Mouse (Mus musculus) intestine, embryonic 14.5 days (tissue): Measurements from ENCODE around the gene Pdlim3. TPM values are rescaled to one million over a fixed set of nuclear protein-coding genes. Genes with fewer than 3 reads are reported as not detected.
A peak's percentile ranks its signal among the peaks of the same experiment; 100 is the strongest.
"Not testable (repeated sequence)": the region's sequence is repeated elsewhere in the genome, so short reads cannot be mapped to it uniquely, and the experiment has no call there.

ENCODE experiments used
- ATAC-seq: fragments of 200-750 bp; cut with Nextera tagmentation; replicated peaks from 2 replicates; pipeline ENCODE4 v1.8.0; 2017; ENCODE audit warnings: low read depth, moderate number of reproducible peaks, moderate TSS enrichment, moderate library complexity; ENCODE audit not compliant: low FRiP score, low TSS enrichment
- DNase-seq: peaks from one replicate; pipeline ENCODE4 v3.0.0-alpha.2; 2018; ENCODE audit warnings: low spot score
- H3K27ac ChIP-seq: fragments of 300-500 bp; sonication (generic); 2 replicates; pipeline ENCODE4 v1.5.1; 2014; ENCODE audit warnings: low read depth, mild to moderate bottlenecking, control low read depth
- H3K27me3 ChIP-seq: fragments of 300-500 bp; sonication (generic); replicated peaks from 2 replicates; pipeline ENCODE4 v1.6.1; 2014; ENCODE audit warnings: low read length, control low read depth; ENCODE audit not compliant: control insufficient read depth, insufficient read depth
- H3K36me3 ChIP-seq: fragments of 300-500 bp; sonication (generic); 2 replicates; pipeline ENCODE4 v1.6.1; 2014; ENCODE audit warnings: low read length, control low read depth; ENCODE audit not compliant: control insufficient read depth, insufficient read depth
- H3K4me1 ChIP-seq: fragments of 300-500 bp; sonication (generic); replicated peaks from 2 replicates; pipeline ENCODE4 v1.6.1; 2014; ENCODE audit warnings: low read length, control low read depth, mixed read lengths; ENCODE audit not compliant: control insufficient read depth, insufficient read depth
- H3K4me2 ChIP-seq: fragments of 300-500 bp; sonication (generic); 2 replicates; pipeline ENCODE4 v1.6.1; 2014; ENCODE audit warnings: low read length
- H3K4me3 ChIP-seq: fragments of 300-500 bp; sonication (generic); 2 replicates; pipeline ENCODE4 v1.5.1; 2014; ENCODE audit warnings: low read depth, low read length, control low read depth, mixed read lengths
- H3K9ac ChIP-seq: fragments of 300-500 bp; sonication (generic); 2 replicates; pipeline ENCODE4 v1.6.1; 2014; ENCODE audit warnings: mild to moderate bottlenecking, low read length
- H3K9me3 ChIP-seq: fragments of 300-500 bp; sonication (generic); 2 replicates; pipeline ENCODE4 v1.6.1; 2016; ENCODE audit warnings: low read length, control low read depth; ENCODE audit not compliant: control insufficient read depth
- WGBS: fragments of 180-500 bp; shearing (Covaris S2); extraction: QIAGEN DNeasy Blood & Tissue Kit; methylation state at CpG from one replicate; pipeline ENCODE4 v1.1.7; 2014; 5-methylcytosine and 5-hydroxymethylcytosine counted together
- polyA plus RNA-seq: library from polyadenylated mRNA; unstranded; fragments of >200 nt; fragmentation: Nextera tagmentation; extraction: Ambion mirVana; gene quantifications from 2 replicates; pipeline ENCODE4 v1.2.1, GENCODE M21; 2014

The Pdlim3 gene
- polyA plus RNA-seq, 1 experiment from 2014 or later: 90.3 TPM

DNA sequence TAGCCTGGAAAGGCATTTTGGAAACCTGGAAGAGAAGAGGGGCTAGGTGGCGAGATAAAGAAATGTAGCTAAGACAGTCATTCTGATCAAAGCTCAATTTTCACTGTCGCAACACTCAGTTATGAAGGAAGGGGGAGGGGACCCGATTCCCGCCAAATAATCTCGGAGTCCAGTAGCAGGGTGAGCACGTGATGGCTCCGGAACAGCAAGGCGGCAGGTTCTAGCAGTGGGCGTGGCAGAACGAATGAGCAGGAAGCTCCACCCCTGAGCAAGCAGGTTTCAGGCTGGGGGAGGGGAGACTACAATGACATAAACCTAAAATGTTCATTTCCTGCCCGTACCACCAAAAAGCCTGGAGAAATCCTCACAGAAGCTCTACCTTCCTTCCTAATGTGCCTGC is 13.7 kb upstream of the Pdlim3 start:
- H3K27ac ChIP-seq, H3K9me3 ChIP-seq, DNase-seq, H3K4me2 ChIP-seq, H3K36me3 ChIP-seq, H3K27me3 ChIP-seq, H3K9ac ChIP-seq, H3K4me3 ChIP-seq, ATAC-seq: not testable (repeated sequence)
- 0 out of 2 replicates have a peak, but pooled peaks cover 12% of the 10 kb centered on the region for H3K4me1 ChIP-seq
- 60% methylated on average over 11 of the region's 11 CpGs for WGBS

DNA sequence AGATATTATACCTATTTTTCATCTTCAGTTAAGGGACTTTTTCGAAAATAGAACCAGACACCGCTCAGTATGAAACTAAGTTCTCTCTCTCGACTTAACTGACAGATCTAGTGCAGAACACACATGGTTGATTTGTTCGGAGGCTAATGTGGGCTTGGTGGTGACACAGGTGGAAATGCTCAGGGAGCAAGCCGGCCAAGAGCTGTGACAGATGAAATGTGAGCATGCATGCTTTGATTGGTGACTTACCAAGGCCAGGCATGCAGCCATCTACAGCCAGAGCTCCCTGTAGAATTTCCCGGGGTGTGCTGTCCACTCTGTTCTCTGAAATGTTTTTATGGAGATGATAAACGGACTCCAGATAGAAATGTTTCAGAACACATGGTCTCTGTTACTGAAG is 13.2 kb upstream of the Pdlim3 start:
- no peak overlapping the region for H3K4me3 ChIP-seq
- DNase-seq: no peak
- H3K4me2 ChIP-seq: no peak overlapping the region
- H3K27me3 ChIP-seq: no peaks in the 10 kb centered on the region
- H3K36me3 ChIP-seq: no peaks in the 10 kb centered on the region
- H3K4me1 ChIP-seq: 0 out of 2 replicates have a peak, but pooled peaks cover 12% of the 10 kb centered on the region
- 37% methylated on average over 7 of the region's 7 CpGs for WGBS
- no peak overlapping the region for H3K9ac ChIP-seq
- H3K9me3 ChIP-seq: no peaks in the 10 kb centered on the region
- ATAC-seq: 0 out of 2 replicates have a peak, but pooled peaks have one; percentile 60
- H3K27ac ChIP-seq: no peak overlapping the region

DNA sequence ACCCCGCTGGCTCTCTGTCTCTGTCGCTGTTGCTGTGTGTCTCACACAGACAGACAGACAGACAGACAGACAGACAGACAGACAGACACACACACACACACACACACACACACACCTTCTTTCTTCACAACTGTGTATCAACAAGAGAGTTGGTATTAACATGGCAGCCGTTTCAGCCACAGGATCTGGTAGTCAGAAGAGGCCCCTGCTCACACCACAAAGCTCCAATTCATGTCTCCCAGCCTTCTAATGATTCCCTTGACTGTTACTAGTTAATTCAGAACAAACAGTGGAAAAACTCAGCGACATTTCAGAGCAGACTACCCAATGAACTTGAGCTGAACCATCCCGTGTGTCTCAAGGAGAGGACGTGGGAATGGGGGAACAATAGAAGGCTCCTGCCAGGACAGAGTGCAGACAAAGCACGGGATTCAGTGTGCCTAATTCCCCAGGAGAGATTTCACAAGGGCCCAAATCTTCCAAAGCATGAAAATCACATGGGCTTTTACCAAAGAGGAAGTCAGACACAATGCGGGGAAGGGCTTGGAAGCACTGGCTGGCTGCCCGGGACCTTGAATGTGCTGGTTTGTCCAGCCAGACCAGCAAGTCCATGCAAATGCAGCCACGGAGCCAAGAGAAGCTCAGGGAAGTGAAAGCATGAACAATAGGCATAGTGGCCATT is 10.2 kb upstream of the Pdlim3 start:
- no peak overlapping the region for H3K4me2 ChIP-seq
- no peak overlapping the region for H3K9ac ChIP-seq
- 44% methylated on average over 10 of the region's 10 CpGs for WGBS
- H3K27me3 ChIP-seq: no peaks in the 10 kb centered on the region
- H3K4me3 ChIP-seq: no peak overlapping the region
- no peaks in the 10 kb centered on the region for H3K36me3 ChIP-seq
- peak overlapping the region; percentile 52 for H3K27ac ChIP-seq
- 0 out of 2 replicates have a peak, but pooled peaks cover 12% of the 10 kb centered on the region for H3K4me1 ChIP-seq
- no peaks in the 10 kb centered on the region for H3K9me3 ChIP-seq
- no peak for ATAC-seq
- DNase-seq: peak; percentile 63

DNA sequence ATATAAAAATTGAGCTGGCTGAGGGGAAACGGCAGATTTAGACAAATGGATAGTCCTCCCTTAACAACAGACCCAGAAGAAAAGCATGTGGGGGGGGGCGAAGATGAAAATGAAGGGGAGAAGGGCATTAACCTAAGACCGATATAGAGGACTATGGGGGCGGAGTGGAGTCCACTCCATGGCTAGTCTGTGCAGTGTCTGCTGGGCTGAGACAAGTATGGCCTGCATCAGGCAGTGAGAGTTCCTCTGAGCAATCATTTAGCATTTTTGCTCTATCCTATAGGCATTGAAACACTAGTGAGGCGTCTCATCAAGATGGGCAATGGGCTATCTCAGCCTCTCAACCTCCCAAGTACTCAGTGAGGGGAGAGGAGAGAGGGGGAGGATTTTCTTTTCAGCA is 8.9 kb upstream of the Pdlim3 start:
- ATAC-seq (no peak), DNase-seq (no peak)
- Histone ChIP-seq H3K4me2 (no peak overlapping the region), H3K27me3 (no peaks in the 10 kb centered on the region), H3K36me3 (no peaks in the 10 kb centered on the region), H3K4me1 (0 out of 2 replicates have a peak, but pooled peaks cover 12% of the 10 kb centered on the region), H3K27ac (no peak overlapping the region), H3K9ac (no peak overlapping the region), H3K4me3 (no peak overlapping the region), H3K9me3 (no peaks in the 10 kb centered on the region)
- 71% methylated on average over 5 of the region's 5 CpGs for WGBS

DNA sequence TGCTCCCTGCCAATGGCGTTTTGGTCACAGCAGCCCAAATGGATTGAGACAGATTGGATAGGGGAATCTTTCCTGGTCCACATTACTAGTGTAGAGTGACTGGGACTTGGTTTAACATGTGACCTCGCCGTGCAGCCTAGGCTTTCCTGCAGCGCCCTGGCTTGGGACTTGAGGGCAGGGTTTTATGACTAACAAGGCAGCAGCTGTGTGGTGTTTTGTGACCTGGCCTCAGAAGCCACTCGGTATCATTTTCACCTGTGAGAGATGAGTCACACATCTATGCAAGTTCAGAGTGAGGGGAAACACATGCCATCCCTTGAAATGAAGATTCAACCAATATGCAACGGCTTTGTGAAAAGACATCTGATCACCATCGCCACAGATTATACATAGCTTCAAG is 7.6 kb upstream of the Pdlim3 start:
- Histone ChIP-seq H3K4me2 (no peak overlapping the region), H3K9ac (no peak overlapping the region), H3K4me3 (no peak overlapping the region), H3K27me3 (no peaks in the 10 kb centered on the region), H3K9me3 (no peaks in the 10 kb centered on the region), H3K4me1 (0 out of 2 replicates have a peak, but pooled peaks cover 10% of the 10 kb centered on the region), H3K27ac (no peak overlapping the region), H3K36me3 (no peaks in the 10 kb centered on the region)
- no peak for ATAC-seq
- WGBS: 89% methylated on average over 7 of the region's 7 CpGs
- DNase-seq: no peak

DNA sequence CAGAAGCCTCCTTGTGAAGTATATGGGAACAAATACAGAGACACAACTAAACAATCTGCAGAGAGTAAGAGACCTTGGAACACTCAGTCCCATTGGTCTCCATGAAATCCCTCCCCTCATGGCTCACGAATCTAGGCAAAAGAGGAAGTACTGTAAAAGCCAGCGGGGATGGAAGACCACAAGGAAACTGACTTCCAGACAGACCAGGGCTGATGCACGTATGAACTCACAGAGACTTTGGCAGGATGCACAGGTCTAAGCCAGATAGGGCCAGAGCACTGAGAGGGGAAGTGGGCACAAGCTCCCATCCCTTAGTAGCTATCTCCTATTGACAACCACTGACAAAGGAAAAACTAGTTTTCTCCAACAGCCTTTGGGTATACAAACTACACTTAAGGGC is 4.8 kb upstream of the Pdlim3 start:
- Histone ChIP-seq H3K4me2 (no peak overlapping the region), H3K9ac (no peak overlapping the region), H3K9me3 (no peaks in the 10 kb centered on the region), H3K27ac (no peak overlapping the region), H3K27me3 (no peaks in the 10 kb centered on the region), H3K36me3 (no peaks in the 10 kb centered on the region), H3K4me3 (no peak overlapping the region), H3K4me1 (peaks cover 15% of the 10 kb centered on the region)
- ATAC-seq (no peak), DNase-seq (no peak)
- WGBS: 91% methylated on average over 3 of the region's 3 CpGs

DNA sequence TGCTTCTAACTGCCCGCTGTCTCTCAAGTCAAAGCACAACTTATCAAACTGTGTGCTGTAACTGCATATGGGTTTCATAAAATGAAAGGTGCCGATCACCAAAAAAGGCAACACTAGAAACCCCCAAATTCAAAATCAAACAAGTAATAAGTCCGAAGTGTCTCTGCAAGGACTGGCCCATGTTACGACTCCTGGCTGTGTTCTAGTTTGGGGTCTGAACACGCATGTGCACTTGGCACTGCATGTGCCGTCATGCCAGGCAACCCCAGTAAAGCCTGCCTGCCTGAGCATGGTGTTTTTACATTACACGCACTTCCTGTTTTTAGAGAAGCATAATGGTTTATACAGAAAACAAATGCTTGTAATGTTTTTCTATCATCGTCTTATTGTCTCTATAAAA is 3.5 kb upstream of the Pdlim3 start:
- H3K27ac ChIP-seq: no peak overlapping the region
- H3K4me3 ChIP-seq: no peak overlapping the region
- H3K36me3 ChIP-seq: no peaks in the 10 kb centered on the region
- no peaks in the 10 kb centered on the region for H3K9me3 ChIP-seq
- DNase-seq: no peak
- peaks cover 13% of the 10 kb centered on the region for H3K4me1 ChIP-seq
- H3K27me3 ChIP-seq: no peaks in the 10 kb centered on the region
- no peak overlapping the region for H3K4me2 ChIP-seq
- 90% methylated on average over 8 of the region's 8 CpGs for WGBS
- H3K9ac ChIP-seq: no peak overlapping the region
- ATAC-seq: no peak

DNA sequence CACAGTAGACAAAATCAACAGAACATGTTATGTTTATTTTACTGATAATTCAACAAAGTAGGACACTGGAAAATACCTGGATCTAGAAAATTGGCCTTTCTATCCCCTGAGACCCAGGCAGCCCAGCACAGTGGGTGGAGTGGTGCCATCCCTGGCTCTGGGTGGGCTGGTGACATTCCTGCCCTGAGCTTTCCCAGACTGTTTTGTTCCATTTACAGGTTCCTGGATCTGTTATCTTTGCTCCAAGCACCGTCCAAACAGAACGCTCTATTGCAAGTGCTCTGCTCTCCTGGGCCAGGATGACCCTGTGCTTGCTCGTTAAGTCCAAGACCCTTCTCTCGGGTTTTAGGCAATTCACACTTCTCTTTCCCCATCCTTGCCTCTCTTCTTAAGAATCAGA is 1.5 kb upstream of the Pdlim3 start:
- DNase-seq (no peak), ATAC-seq (no peak)
- no peaks in the 10 kb centered on the region for H3K36me3 ChIP-seq
- peaks cover 13% of the 10 kb centered on the region for H3K4me1 ChIP-seq
- no peak overlapping the region for H3K9ac ChIP-seq
- H3K27me3 ChIP-seq: no peaks in the 10 kb centered on the region
- no peak overlapping the region for H3K4me2 ChIP-seq
- 24% methylated on average over 4 of the region's 4 CpGs for WGBS
- H3K4me3 ChIP-seq: no peak overlapping the region
- H3K9me3 ChIP-seq: no peaks in the 10 kb centered on the region
- H3K27ac ChIP-seq: no peak overlapping the region

DNA sequence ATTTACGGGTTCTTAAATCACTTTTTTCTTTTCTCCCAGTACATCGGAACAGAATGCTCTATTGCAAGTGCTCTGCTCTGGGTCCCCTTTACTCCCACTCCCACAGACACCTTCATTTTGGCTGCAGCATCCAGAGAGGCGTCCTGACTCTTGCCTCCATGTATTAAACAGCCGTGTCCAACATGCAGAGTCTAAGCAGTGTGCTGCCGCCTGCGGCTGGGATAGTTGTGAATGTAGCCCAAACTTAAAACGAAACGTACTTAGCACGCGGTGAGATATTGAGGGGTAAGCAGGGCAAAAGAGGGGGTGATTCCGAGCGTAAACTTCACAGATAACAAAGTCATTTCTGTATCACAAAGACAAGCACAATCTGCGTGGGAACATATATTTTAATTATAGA is 709 bp upstream of the Pdlim3 start:
- H3K27me3 ChIP-seq: no peaks in the 10 kb centered on the region
- peaks cover 13% of the 10 kb centered on the region for H3K4me1 ChIP-seq
- H3K36me3 ChIP-seq: no peaks in the 10 kb centered on the region
- ATAC-seq (no peak), DNase-seq (no peak)
- H3K4me3 ChIP-seq: peak overlapping the region; percentile 38
- WGBS: 5% methylated on average over 13 of the region's 13 CpGs
- no peak overlapping the region for H3K27ac ChIP-seq
- H3K9me3 ChIP-seq: no peaks in the 10 kb centered on the region
- no peak overlapping the region for H3K9ac ChIP-seq
- H3K4me2 ChIP-seq: peak overlapping the region; percentile 58
